Mouse (Mus musculus) left cerebral cortex, adult 6 months (tissue): ENCODE results near the gene Serpinh1. TPM values are rescaled to one million over a fixed set of nuclear protein-coding genes. Genes with fewer than 3 reads are reported as not detected.

Source experiments
- long read RNA-seq, 2 experiments: library from polyadenylated mRNA; unstranded; transcript quantifications; one replicate each; pipeline ENCODE4 v2.0.0; 2019 to 2020
- polyA plus RNA-seq: library from polyadenylated mRNA; unstranded; fragments of <200 nt; fragmentation: Nextera tagmentation; gene quantifications from 2 replicates; pipeline ENCODE4 v1.2.3, GENCODE M21; 2021

The Serpinh1 gene
- 2.1 and 5.9 TPM in 2 replicates for polyA plus RNA-seq
- long read RNA-seq, experiment 1, transcript Serpinh1-201 (5 exons, 2,215 nt): major isoform, 47 of 49 reads
- long read RNA-seq, experiment 1, partial matches to known transcripts: 1 of 49 reads
- long read RNA-seq, experiment 1, other reads (novel, unspliced or antisense): 0 of 49 reads
- long read RNA-seq, experiment 2, partial matches to known transcripts: 1 of 1 reads
- long read RNA-seq, experiment 2, other reads (novel, unspliced or antisense): 0 of 1 reads

GRCm38 (mm10) chr7:99352526-99353400, at the start of gene Serpinh1:
TSS of gene Serpinh1 (minus strand) at chr7:99353239.

GRCm38 (mm10) chr7:99381214-99382087, 28.4 kb upstream of the Serpinh1 start, which contains the start of gene Gdpd5:
TSS of gene Gdpd5 (plus strand) at chr7:99381414.

Other genes with a start within 250 kb of the Serpinh1 start
- gene Uvrag, start 212.1 kb downstream of the Serpinh1 start, polyA plus RNA-seq: 17.2 and 27.8 TPM in 2 replicates
- gene Dgat2, start 170.5 kb downstream of the Serpinh1 start, polyA plus RNA-seq: 83.1 and 96.6 TPM in 2 replicates
- 0.11 TPM in 1 of 2 replicates, not detected in the other for gene Mogat2, start 114.6 kb downstream of the Serpinh1 start, polyA plus RNA-seq
- 33.9 and 44.2 TPM in 2 replicates for gene Map6, start 85.8 kb downstream of the Serpinh1 start, polyA plus RNA-seq
- gene Gdpd5, start 28.2 kb upstream of the Serpinh1 start, polyA plus RNA-seq: 12.7 and 13.6 TPM in 2 replicates
- 0.51 and 2.3 TPM in 2 replicates for gene Klhl35, start 112.8 kb upstream of the Serpinh1 start, polyA plus RNA-seq
- 753 and 1,017 TPM in 2 replicates for gene Rps3, start 130.5 kb upstream of the Serpinh1 start, polyA plus RNA-seq
- gene Arrb1, start 182.2 kb upstream of the Serpinh1 start, polyA plus RNA-seq: 16.9 and 17.7 TPM in 2 replicates